Mouse (Mus musculus) spleen, postnatal 4 days (tissue): ENCODE measurements around the gene Olfr885.

Experiments used
- DNase-seq, 2 experiments: peaks; one replicate each; pipeline ENCODE4 v3.0.0; 2022; ENCODE audit warnings: low spot score in 2 of 2

Olfr885 gene

DNA sequence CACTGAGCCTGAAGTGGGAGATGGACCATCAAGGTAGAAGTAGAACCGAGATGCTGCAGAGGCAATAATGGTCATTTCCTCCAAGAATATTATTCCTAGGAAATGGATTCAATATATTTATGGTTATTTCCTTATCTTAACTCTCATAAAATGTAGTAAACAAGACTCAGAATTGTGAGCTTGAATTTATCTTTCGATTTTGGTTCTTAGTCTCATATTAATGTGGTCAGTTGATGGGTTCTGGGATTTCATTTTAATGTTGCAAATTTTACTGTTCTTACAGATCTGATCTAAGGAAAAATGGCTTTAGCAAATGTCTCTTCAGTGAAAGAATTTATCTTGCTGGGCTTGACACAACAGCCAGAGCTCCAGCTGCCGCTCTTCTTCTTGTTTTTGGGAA, at the start of gene Olfr885:
Gene Olfr885 (plus strand): TSS at position 301 of the 400 bp plus-strand sequence.
- no peak for DNase-seq

DNA sequence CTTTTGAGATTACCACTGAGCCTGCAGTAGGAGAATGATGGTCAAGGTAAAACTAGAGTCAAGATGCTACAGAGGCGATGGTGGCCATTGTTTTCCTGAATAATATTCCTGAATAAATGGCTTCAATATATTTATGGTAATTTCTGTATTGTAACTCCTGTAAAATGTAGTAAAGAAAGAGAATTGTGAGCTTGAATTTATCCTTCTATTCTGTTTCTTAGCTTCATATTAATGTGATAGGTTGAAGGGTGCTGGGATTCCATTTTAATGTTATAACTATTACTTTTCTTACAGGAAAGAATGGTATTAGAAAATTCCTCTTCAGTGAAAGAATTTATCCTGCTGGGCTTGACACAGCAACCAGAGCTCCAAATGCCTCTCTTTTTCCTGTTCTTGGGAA, 35.6 kb upstream of the Olfr885 start, which contains the start of gene Olfr883:
Gene Olfr883 (plus strand): TSS at position 301 of the 400 bp plus-strand sequence.
- DNase-seq: no peak

DNA sequence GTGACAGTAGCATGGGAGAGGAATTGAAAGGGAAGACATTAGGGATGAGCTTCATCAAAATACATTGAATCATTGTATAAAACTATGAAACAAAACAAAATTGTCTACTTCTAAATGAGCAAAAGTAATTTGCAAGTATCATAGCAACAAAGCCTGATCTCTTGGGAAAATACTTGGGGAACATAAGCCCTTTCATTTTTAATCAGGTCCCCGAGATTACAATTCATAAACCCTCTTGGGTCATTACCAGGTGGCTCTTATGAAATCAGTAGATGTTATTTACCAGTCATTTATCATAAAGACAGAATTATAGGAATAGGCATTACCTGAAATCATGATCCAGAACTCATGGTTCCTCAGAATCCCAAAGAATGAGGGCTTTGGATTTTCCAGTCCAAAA, 14.9 kb upstream of the Olfr885 start, which contains the start of gene Olfr884:
Gene Olfr884 (plus strand): TSS at position 301 of the 400 bp plus-strand sequence.
- no peak for DNase-seq

DNA sequence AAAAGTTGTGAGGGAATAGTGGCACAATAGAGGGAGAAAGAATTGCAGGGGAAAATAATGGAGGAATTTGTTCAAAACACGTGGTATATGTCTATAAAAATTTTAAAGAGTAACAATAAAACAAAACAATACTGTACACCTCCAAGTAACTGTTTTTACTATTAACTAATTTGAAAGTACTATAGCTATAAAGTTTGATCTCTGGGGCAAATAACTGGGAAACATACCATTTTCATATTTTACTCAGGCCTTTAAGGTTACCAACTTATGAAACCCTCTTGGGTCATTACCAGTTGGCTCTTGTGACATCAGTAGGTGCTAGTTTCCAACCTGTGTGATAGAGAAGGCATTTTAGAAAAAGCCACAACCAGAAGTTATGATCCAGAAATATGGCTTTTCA, 22.6 kb downstream of the Olfr885 start, which contains the start of gene Olfr887:
Gene Olfr887 (plus strand): TSS at position 301 of the 400 bp plus-strand sequence.
- no peak for DNase-seq

DNA sequence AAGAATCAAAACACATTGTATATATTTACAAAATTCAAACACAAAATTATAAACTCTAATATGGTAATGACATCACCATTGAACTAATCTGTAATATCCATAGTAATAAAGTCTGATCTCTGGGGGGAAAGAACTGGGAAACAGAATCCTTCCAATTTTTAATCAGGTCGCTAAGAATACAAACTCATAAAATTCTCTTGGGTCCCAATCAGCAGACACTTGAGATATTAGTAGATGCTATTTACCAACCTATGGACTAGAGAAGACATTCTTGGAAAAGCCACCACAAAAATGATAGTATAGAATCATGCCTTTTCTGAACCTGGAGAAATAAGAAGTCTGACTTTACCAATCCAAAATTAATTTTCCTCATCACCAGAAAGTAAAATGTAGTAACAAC, 46.7 kb downstream of the Olfr885 start, which contains the start of gene Olfr888:
Gene Olfr888 (plus strand): TSS at position 301 of the 400 bp plus-strand sequence.
- no peak for DNase-seq
